Mouse (Mus musculus) induced T-regulatory cell, adult 2 months (primary cell): ENCODE results near the gene Axdnd1.
"Not testable (repeated sequence)": the region's sequence is repeated elsewhere in the genome, so short reads cannot be mapped to it uniquely, and the experiment has no call there.

Experiments used
- DNase-seq: peaks from one replicate; pipeline ENCODE4 v3.0.0-alpha.2; 2012; ENCODE audit warnings: low read depth

Axdnd1 gene

GRCm38 (mm10) chr1:156340847-156341246, 80.1 kb downstream of the Axdnd1 start:
- DNase-seq: no peak

- no peak for DNase-seq
Observed at GRCm38 (mm10) chr1:156323126-156323525, 97.8 kb downstream of the Axdnd1 start.

DNA sequence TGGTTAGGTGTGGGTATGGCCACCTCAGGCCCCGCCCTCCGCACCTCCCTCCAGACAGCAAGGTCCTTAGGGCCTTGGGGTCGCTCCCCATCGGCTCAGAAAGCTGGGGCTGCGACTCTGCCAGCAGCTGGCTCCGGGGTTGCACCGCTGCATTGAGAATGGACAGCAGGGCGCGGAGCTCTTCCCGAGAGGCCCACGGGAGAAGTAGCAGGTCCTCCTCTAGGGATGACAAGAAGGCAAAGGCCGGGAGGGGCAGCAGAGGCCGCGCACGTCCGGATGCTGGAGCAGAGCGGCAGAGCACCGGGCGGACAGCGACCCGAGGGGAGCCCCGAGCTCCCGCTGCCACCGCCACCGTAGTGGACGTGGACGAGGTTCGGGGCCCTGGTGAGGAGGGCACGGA, 110.3 kb downstream of the Axdnd1 start, which contains the start of gene Nphs2:
TSS of gene Nphs2 (plus strand) at position 98 of the 400 bp plus-strand sequence.
- no peak for DNase-seq

DNA sequence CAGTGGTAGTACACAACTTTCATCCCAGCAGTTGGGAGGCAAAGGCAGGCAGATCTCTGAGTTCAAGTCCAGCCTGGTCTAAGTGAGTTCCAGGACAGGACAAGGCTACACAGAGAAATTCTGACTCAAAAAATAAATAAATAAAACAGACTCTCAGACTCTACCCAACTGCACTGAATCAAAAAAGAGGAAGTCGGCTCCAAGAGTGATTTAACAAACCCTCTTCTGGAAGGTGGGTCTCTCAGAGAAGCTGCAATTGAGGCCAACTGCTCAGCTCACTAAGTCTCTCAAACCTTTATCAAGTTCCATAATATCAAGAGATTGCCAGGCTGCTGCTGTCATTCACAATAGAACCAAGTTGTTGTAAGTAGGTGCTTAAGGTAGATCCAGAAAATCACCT, 112.4 kb downstream of the Axdnd1 start:
- no peak for DNase-seq

DNA sequence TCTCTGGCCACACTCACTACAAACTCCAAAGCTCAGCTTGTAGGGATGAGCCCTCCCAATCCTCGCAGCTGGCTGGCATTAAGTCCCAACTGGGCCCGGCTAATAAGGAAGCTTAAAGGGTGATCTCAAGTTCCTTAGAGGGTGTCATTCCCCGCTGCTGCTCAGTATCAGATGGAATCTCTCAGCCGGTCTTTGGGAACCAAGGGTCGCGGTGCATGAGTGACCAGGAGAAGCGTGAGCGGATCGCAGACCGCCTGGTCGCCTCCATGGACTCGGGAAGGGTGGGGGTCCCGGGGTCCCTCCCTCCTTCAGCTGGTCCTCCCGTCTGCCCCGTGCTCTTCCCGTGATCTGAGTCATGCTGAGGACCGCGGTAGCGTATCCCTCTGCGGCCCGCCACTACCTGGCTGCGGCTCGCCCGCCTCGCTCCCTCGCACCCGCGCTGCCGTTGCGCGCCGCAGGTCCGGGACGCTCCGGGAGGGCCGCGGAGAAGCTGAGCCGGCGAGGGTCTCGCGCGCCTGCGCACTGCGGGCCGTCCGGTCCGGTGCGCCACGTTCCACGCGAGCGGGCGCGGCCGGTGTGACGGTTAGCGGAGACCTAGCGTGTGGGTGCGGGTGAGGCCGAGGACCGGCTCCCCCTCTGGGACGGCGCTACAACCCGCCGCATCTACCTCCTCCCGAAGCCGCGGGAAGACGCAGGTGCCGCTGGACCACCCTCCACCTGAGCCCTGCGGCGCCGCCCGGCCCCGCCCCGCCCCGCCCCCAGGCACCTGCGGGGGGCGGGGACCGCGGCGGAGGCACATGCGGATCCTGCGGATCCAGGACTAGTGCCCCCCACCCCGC, 117.8 kb downstream of the Axdnd1 start, which contains the start of gene Tdrd5:
TSS of gene Tdrd5 (minus strand) at position 754 of the 839 bp plus-strand sequence.
- peak; percentile 15 for DNase-seq

- no peak for DNase-seq
Observed at GRCm38 (mm10) chr1:156290016-156290415, 130.9 kb downstream of the Axdnd1 start.

DNA sequence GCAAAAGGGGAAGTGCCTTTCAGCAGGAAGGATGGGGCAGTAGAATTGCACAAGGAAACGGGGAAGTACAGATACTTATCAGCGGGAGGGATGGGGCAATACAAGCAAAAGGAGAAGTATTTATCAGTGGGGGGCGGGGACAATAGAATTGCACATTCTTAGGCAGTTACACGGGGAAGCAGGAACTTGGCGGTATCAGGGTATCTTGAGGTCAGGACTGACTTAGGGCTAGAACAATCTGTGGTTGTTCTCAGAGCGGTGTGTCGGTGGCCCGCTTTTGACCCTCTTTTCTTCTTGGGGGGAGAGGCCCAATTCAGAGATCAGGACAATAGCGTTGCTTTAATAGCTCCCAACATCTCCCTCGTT, 131.8 kb downstream of the Axdnd1 start:
- not testable (repeated sequence) for DNase-seq

DNA sequence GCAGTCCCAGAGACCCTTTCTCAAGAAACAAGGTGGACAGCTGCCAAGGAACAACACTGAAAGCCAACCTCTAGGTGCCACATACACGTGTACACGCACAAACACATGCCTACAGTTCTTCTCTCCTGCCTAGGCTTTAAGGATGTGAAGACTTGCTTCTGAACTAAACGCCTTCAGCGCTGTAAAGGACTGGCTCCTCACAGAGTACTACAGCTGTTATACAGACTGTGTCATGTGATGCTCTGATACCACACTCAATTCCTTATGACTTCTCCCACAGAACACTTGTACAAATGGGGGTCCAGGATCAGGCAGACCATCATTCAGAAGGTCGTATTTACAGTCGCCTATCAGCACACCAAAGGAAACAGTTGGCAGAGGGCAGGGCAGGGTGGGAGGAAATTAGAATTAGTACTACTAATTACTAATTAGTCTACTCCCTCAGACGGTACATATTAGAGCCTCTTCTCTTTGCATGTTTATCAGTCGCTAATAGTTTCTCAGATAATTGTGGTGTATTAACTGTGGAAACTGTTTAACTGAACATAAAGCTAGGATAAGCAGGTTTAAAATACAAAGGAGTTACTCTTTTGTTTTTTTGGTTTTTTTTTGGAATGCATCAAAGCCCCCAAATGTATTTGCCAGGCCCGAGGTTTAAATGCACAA, 132.3 kb downstream of the Axdnd1 start:
- DNase-seq: no peak

DNA sequence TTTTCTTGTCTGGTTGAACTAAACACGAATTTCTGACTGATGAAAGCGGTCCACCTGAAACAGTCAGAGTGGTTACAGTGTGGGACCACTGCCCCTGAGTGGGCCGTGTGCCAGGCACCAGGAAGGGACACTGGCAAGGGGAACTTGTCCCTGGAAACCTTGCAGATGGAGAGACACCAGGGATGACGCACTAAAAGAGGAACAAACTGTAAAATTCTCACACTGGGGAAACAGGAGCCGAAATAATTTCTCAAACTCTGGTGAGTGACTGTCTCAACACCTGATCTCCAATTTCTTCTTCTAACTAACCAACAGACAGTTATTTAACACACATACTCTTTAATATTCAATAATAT, 135.4 kb downstream of the Axdnd1 start:
- DNase-seq: no peak

DNA sequence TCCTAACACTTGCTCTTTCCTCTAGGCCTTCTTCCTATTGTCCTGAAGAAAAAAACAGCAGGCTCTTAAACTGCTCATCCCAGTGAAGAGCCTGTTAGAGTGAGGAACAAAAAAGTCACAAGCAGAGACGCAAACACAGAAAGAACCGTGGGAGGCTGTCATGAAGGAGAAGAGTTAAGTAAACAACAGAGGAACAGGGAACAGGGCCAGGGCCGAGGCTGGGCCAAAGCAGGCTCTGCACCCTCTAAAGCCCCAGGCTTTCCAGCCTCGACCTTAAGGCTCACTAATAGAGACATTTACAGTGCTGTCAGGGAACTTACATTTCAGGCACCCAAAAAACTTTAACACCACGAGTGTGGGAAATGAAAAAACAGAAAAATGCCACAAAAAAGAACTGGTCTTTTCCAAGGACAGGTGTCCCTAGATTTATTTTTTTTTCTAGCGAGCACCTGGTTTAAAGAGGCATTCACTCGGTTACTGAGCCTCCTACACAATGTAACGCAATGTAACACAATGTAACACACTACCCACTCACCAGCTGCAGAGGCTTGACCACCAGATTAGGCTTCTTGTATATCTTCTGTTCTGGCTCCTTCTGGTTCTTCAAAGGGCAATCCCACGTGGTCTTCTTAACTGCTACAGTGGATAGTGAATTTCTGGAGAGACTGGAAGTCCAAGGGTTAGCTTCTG, 136.0 kb downstream of the Axdnd1 start:
- no peak for DNase-seq

GRCm38 (mm10) chr1:156284207-156284606, 136.8 kb downstream of the Axdnd1 start:
- no peak for DNase-seq

DNA sequence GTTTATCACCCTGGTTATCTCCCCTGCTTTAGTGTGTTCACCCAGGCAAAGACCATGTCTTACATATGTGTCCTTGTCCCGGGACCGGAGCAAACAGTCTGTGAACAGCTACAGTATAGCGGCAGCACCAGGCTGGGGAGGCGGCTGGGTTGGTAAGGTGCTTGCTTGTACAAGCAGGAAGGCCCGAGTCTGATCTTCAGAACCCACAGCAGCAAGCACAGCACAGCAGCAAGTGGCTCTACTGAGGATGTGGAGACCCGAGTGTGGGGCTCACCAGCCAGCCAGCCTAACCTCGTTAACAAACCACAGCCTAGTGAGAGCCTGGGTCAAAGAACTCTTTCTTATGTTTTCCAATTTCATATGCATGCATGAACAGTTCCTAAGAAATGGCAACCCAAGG, 140.8 kb downstream of the Axdnd1 start:
- no peak for DNase-seq

- no peak for DNase-seq
Observed at GRCm38 (mm10) chr1:156273647-156274046, 147.3 kb downstream of the Axdnd1 start.
